Mouse (Mus musculus) olfactory bulb, adult 2 months (tissue): ENCODE measurements around the gene Magi3. TPM values are rescaled to one million over a fixed set of nuclear protein-coding genes. Genes with fewer than 3 reads are reported as not detected.

Experiments used
- H3K27ac ChIP-seq: fragments of 200-500 bp; 2 replicates; pipeline ENCODE4 v1.5.1; 2012; ENCODE audit warnings: low read depth, low read length; ENCODE audit not compliant: insufficient read depth
- H3K4me1 ChIP-seq: fragments of 200-500 bp; 2 replicates; pipeline ENCODE4 v1.6.1; 2012; ENCODE audit warnings: low read length; ENCODE audit not compliant: control insufficient read depth, insufficient read depth
- H3K4me3 ChIP-seq: fragments of 200-500 bp; 2 replicates; pipeline ENCODE4 v1.5.1; 2012; ENCODE audit warnings: mild to moderate bottlenecking, low read depth, low read length, moderate library complexity; ENCODE audit not compliant: insufficient read depth
- CTCF ChIP-seq: fragments of 200-500 bp; IDR thresholded peaks from 2 replicates; pipeline ENCODE4 v1.5.1; 2012; ENCODE audit warnings: low read depth, mild to moderate bottlenecking, low read length, moderate library complexity; ENCODE audit not compliant: insufficient read depth
- POLR2A ChIP-seq: fragments of 200-500 bp; IDR thresholded peaks from 2 replicates; pipeline ENCODE4 v1.6.1; 2012; ENCODE audit warnings: mild to moderate bottlenecking, low read depth, low read length, moderate library complexity; ENCODE audit not compliant: insufficient read depth
- WGBS: fragments of 180-500 bp; shearing (Covaris S2); methylation state at CpG from one replicate; pipeline ENCODE4 v1.1.7; 2018; 5-methylcytosine and 5-hydroxymethylcytosine counted together
- polyA plus RNA-seq: library from polyadenylated mRNA; stranded (reverse); fragments of >200 nt; gene quantifications from 2 replicates; pipeline ENCODE4 v1.2.4, GENCODE M21; 2012; ENCODE audit warnings: low replicate concordance; ENCODE audit not compliant: missing spikeins, insufficient read depth, insufficient read length

Magi3 gene
- polyA plus RNA-seq, 1 experiment = not detected

GRCm38 (mm10) chr3:104221156-104221555 lies 982 bp upstream of the Magi3 start:
- WGBS = 5% methylated on average over 11 of the region's 11 CpGs
- Histone ChIP-seq H3K27ac (peak overlapping the region; percentile 56), H3K4me1 (0 out of 2 replicates have a peak, but pooled peaks cover 2% of the 10 kb centered on the region), H3K4me3 (peak overlapping the region; percentile 19)
- no peak for TF ChIP-seq CTCF
- no peak for TF ChIP-seq POLR2A

- H3K4me3 ChIP-seq = peak overlapping the region; percentile 98
- WGBS = 7% methylated on average over 107 of the region's 107 CpGs
- H3K27ac ChIP-seq = peak overlapping the region; percentile 81
- TF ChIP-seq POLR2A (no peak), CTCF (no peak)
- 0 out of 2 replicates have a peak, but pooled peaks cover 2% of the 10 kb centered on the region for H3K4me1 ChIP-seq
Measured at GRCm38 (mm10) chr3:104219531-104220294, 461 bp downstream of the Magi3 start.

- 3% methylated on average over 15 of the region's 15 CpGs for WGBS
- Histone ChIP-seq H3K4me3 (peak overlapping the region; percentile 98), H3K4me1 (0 out of 2 replicates have a peak, but pooled peaks cover 2% of the 10 kb centered on the region), H3K27ac (no peak overlapping the region)
- TF ChIP-seq CTCF = no peak
Measured at GRCm38 (mm10) chr3:104218926-104219325, 1.2 kb downstream of the Magi3 start.

GRCm38 (mm10) chr3:104189823-104190222 lies 30.4 kb downstream of the Magi3 start:
- H3K4me3 ChIP-seq = no peak overlapping the region
- WGBS = 96% methylated on average over 2 of the region's 2 CpGs
- no peak overlapping the region for H3K27ac ChIP-seq
- no peaks in the 10 kb centered on the region for H3K4me1 ChIP-seq
- TF ChIP-seq POLR2A = no peak
- TF ChIP-seq CTCF = no peak

GRCm38 (mm10) chr3:104189234-104189633 lies 30.9 kb downstream of the Magi3 start:
- WGBS = 91% methylated on average over 1 of the region's 1 CpGs
- Histone ChIP-seq H3K27ac (no peak overlapping the region), H3K4me3 (no peak overlapping the region), H3K4me1 (no peaks in the 10 kb centered on the region)
- TF ChIP-seq POLR2A = no peak
- TF ChIP-seq CTCF = no peak

- 97% methylated on average over 2 of the region's 2 CpGs for WGBS
- no peak for TF ChIP-seq POLR2A
- TF ChIP-seq CTCF = no peak
- no peaks in the 10 kb centered on the region for H3K4me1 ChIP-seq
- H3K27ac ChIP-seq = no peak overlapping the region
- H3K4me3 ChIP-seq = no peak overlapping the region
Measured at GRCm38 (mm10) chr3:104184270-104184669, 35.9 kb downstream of the Magi3 start.

- no peaks in the 10 kb centered on the region for H3K4me1 ChIP-seq
- no peak overlapping the region for H3K4me3 ChIP-seq
- WGBS = 71% methylated on average over 2 of the region's 2 CpGs
- TF ChIP-seq POLR2A (no peak), CTCF (no peak)
- H3K27ac ChIP-seq = no peak overlapping the region
Measured at GRCm38 (mm10) chr3:104183656-104184055, 36.5 kb downstream of the Magi3 start.

GRCm38 (mm10) chr3:104182711-104183110 lies 37.5 kb downstream of the Magi3 start:
- TF ChIP-seq CTCF = no peak
- no peak for TF ChIP-seq POLR2A
- H3K27ac ChIP-seq = no peak overlapping the region
- H3K4me1 ChIP-seq = no peaks in the 10 kb centered on the region
- H3K4me3 ChIP-seq = no peak overlapping the region

GRCm38 (mm10) chr3:104161347-104161746 lies 58.8 kb downstream of the Magi3 start:
- TF ChIP-seq POLR2A (no peak), CTCF (no peak)
- Histone ChIP-seq H3K27ac (no peak overlapping the region), H3K4me1 (no peaks in the 10 kb centered on the region), H3K4me3 (no peak overlapping the region)
- WGBS = 80% methylated on average over 3 of the region's 3 CpGs

GRCm38 (mm10) chr3:104160603-104161002 lies 59.6 kb downstream of the Magi3 start:
- H3K4me1 ChIP-seq = no peaks in the 10 kb centered on the region
- TF ChIP-seq CTCF (no peak), POLR2A (no peak)
- H3K4me3 ChIP-seq = no peak overlapping the region
- no peak overlapping the region for H3K27ac ChIP-seq
- 87% methylated on average over 6 of the region's 6 CpGs for WGBS
